Mouse (Mus musculus) gastrocnemius, postnatal 4 days (tissue): ENCODE measurements around the gene Ist1. TPM values are rescaled to one million over a fixed set of nuclear protein-coding genes. Genes with fewer than 3 reads are reported as not detected.

Experiments
- DNase-seq, 2 experiments: peaks; one replicate each; pipeline ENCODE4 v3.0.0; 2021 to 2022; ENCODE audit warnings: low spot score in 2 of 2, mixed read lengths in 2 of 2
- long read RNA-seq, 2 experiments: library from polyadenylated mRNA; stranded (forward); transcript quantifications; one replicate each; pipeline ENCODE4 v2.0.0; 2021
- total RNA-seq, 2 experiments: library from RNA; stranded (reverse); gene quantifications; 2 replicates each; pipeline ENCODE4 v1.2.3; 2021

Gene Ist1
- 10 to 100 TPM; 51.8 to 56.4 TPM for total RNA-seq
- long read RNA-seq, experiment 1, transcript Ist1-201 (10 exons, 2,304 nt): major isoform, 17 of 55 reads
- long read RNA-seq, experiment 1, partial matches to known transcripts: 14 of 55 reads
- long read RNA-seq, experiment 1, other reads (novel, unspliced or antisense): 19 of 55 reads
- long read RNA-seq, experiment 2, transcript Ist1-204 (9 exons, 3,633 nt): minor isoform, 8 of 61 reads
- long read RNA-seq, experiment 2, transcript Ist1-201 (10 exons, 2,304 nt): major isoform, 24 of 61 reads
- long read RNA-seq, experiment 2, partial matches to known transcripts: 13 of 61 reads
- long read RNA-seq, experiment 2, other reads (novel, unspliced or antisense): 16 of 61 reads

GRCm38 (mm10) chr8:109693146-109693900, at the start of gene Ist1:
Gene Ist1, minus strand, starts transcription at chr8:109693260.
- peak; percentile 94 to 98 for DNase-seq

- DNase-seq: no peak
These were observed 45.0 kb upstream of the Ist1 start for GRCm38 (mm10) chr8:109738049-109738380.

- DNase-seq: peak; percentile 89 to 90
These were observed 44.4 kb upstream of the Ist1 start, which contains the start of gene Atxn1l for GRCm38 (mm10) chr8:109737237-109738048. Gene Atxn1l, minus strand, starts transcription at chr8:109737739.

GRCm38 (mm10) chr8:109736819-109737218, 43.8 kb upstream of the Ist1 start:
- no peak for DNase-seq

- DNase-seq: no peak
These were observed 41.0 kb upstream of the Ist1 start for GRCm38 (mm10) chr8:109734018-109734417.

- no peak for DNase-seq
These were observed 38.0 kb upstream of the Ist1 start for GRCm38 (mm10) chr8:109731012-109731411.

- no peak for DNase-seq
These were observed 32.0 kb upstream of the Ist1 start for GRCm38 (mm10) chr8:109725106-109725505.

- DNase-seq: no peak
These were observed 21.9 kb upstream of the Ist1 start for GRCm38 (mm10) chr8:109714961-109715360.

- DNase-seq: no peak
These were observed 19.5 kb upstream of the Ist1 start for GRCm38 (mm10) chr8:109712521-109712920.

GRCm38 (mm10) chr8:109707921-109708320, 14.9 kb upstream of the Ist1 start:
- DNase-seq: no peak

GRCm38 (mm10) chr8:109706874-109707237, 13.8 kb upstream of the Ist1 start:
- DNase-seq: peak in 1 of 2 experiments; percentile 53

- DNase-seq: no peak
These were observed 13.2 kb upstream of the Ist1 start for GRCm38 (mm10) chr8:109706076-109706873.

- DNase-seq: peak; percentile 87 to 93
These were observed 12.4 kb upstream of the Ist1 start, which contains the start of gene Zfp821 for GRCm38 (mm10) chr8:109705320-109706075. Gene Zfp821, plus strand, starts transcription at chr8:109705546.

GRCm38 (mm10) chr8:109704565-109705319, 11.7 kb upstream of the Ist1 start:
- DNase-seq: no peak

- no peak for DNase-seq
These were observed 5.4 kb upstream of the Ist1 start for GRCm38 (mm10) chr8:109698477-109698876.

- DNase-seq: no peak
These were observed 4.7 kb upstream of the Ist1 start for GRCm38 (mm10) chr8:109697754-109698153.

GRCm38 (mm10) chr8:109694154-109694553, 1.1 kb upstream of the Ist1 start:
- no peak for DNase-seq

- no peak for DNase-seq
These were observed 466 bp downstream of the Ist1 start for GRCm38 (mm10) chr8:109692443-109693145.

- DNase-seq: no peak
These were observed 1.3 kb downstream of the Ist1 start for GRCm38 (mm10) chr8:109691769-109692168.
